Mouse (Mus musculus): ENCODE measurements at regions not wholly inside any gene's neighbourhood (a gene's known extent, or its start where the extent isn't known, plus 50 kb on each side); places are given as distances from the start of the nearest gene placed in this dataset.

GRCm38 (mm10) chr15:54677660-54678059, 793.0 kb downstream of the Gm7489 start:
- peak; percentile 27 to 59 for DNase-seq (ENCODE audit: low spot score in 2 of 2)

Data from left cerebral cortex, adult 18-20 months (tissue).